Mouse (Mus musculus): ENCODE measurements at regions not wholly inside any gene's neighbourhood (a gene's known extent, or its start where the extent isn't known, plus 50 kb on each side); places are given as distances from the start of the nearest gene placed in this dataset.

DNA sequence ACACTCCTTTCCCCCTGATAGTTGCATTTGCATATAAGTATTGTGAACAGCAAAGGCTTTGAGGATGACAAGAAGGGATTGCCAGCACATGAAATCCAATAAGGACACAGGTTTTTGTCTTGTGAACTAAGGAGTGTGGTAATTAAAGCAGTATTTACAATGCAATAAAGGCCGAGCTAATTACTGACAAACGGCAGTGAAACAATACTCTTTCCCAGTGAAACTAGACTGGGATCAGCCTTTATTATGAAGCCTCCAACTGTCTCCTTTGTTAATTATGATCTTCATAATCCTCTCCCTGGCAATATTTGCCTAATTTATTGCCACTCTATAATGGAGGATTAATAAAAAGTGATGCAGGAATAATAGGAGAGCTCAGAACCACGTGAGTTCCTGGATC is 704.2 kb upstream of the Api5 start:
- no peak overlapping the region for H3K4me3 ChIP-seq (ENCODE audit: low read depth, low read length)
- no peak overlapping the region for H3K4me2 ChIP-seq (ENCODE audit: low read length)
- no peaks in the 10 kb centered on the region for H3K9me3 ChIP-seq (replicated peaks; ENCODE audit: control insufficient read depth, low read length)
- H3K27ac ChIP-seq (ENCODE audit: low read depth, low read length), result no peak overlapping the region
- H3K9ac ChIP-seq (ENCODE audit: low read length), result no peak overlapping the region
- no peak for DNase-seq (ENCODE audit: low spot score)
- ATAC-seq, result no peak
- H3K36me3 ChIP-seq (ENCODE audit: control insufficient read depth, insufficient read depth, low read length), result no peaks in the 10 kb centered on the region
- no peaks in the 10 kb centered on the region for H3K27me3 ChIP-seq (replicated peaks; ENCODE audit: control insufficient read depth, insufficient read depth, low read length)
- no peaks in the 10 kb centered on the region for H3K4me1 ChIP-seq (ENCODE audit: control insufficient read depth, insufficient read depth, low read length)
- 9% methylated on average over 3 of the region's 3 CpGs for WGBS

DNA sequence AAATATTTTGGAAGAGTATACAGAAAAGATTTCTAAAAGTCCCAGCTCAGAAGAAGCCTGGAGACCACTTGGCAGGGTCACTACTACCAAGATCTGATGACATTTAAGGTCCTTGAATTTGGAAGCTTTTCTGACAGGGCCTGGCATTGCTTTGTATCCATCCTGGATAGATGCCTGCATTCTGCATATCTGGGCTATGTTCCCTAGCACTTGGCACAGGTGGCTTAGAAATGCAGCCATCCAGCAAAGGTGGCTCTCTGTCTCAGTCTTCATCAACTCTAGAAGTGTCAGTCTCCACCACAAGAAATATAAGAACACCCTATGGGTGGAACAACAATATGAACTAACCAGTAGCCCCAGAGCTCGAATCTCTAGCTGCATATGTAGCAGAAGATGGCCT is 702.2 kb upstream of the Api5 start:
- DNase-seq (ENCODE audit: low spot score) (no peak), ATAC-seq (no peak)
- no peaks in the 10 kb centered on the region for H3K9me3 ChIP-seq (replicated peaks; ENCODE audit: control insufficient read depth, low read length)

DNA sequence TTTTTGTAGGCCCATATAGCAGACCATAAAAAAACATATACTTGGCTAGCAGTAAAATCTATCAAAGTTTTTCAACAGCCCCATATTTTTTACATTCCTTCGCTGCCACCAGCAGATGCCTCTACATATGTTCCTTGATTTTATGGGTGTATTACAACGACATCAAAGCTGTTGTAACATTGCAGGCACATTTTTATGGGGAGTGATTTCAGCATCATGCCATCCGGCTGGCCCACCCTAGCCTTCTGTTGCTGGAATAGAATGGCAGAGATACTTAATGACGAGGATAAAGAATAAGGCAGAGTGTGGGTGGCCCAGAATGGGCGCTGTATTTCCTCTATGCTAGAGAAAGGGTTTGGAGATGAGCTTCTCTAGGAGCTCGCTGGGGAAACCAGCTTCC is 698.7 kb upstream of the Api5 start:
- no peak overlapping the region for H3K4me3 ChIP-seq (ENCODE audit: low read depth, low read length)
- no peaks in the 10 kb centered on the region for H3K27me3 ChIP-seq (replicated peaks; ENCODE audit: control insufficient read depth, insufficient read depth, low read length)
- H3K4me1 ChIP-seq (ENCODE audit: control insufficient read depth, insufficient read depth, low read length), result no peaks in the 10 kb centered on the region
- no peaks in the 10 kb centered on the region for H3K36me3 ChIP-seq (ENCODE audit: control insufficient read depth, insufficient read depth, low read length)
- no peaks in the 10 kb centered on the region for H3K9me3 ChIP-seq (replicated peaks; ENCODE audit: control insufficient read depth, low read length)
- no peak overlapping the region for H3K9ac ChIP-seq (ENCODE audit: low read length)
- DNase-seq (ENCODE audit: low spot score), result peak; percentile 76
- no peak overlapping the region for H3K4me2 ChIP-seq (ENCODE audit: low read length)
- 69% methylated on average over 6 of the region's 6 CpGs for WGBS
- H3K27ac ChIP-seq (ENCODE audit: low read depth, low read length), result no peak overlapping the region
- peak; percentile 70; the same call in 1 of the 2 replicates for ATAC-seq

More for the DNA sequence above, 702.2 kb upstream of the Api5 start:
- Histone ChIP-seq H3K4me3 (ENCODE audit: low read depth, low read length) (no peak overlapping the region), H3K36me3 (ENCODE audit: control insufficient read depth, insufficient read depth, low read length) (no peaks in the 10 kb centered on the region), H3K4me1 (ENCODE audit: control insufficient read depth, insufficient read depth, low read length) (no peaks in the 10 kb centered on the region), H3K9ac (ENCODE audit: low read length) (no peak overlapping the region), H3K4me2 (ENCODE audit: low read length) (no peak overlapping the region), H3K27me3 (replicated peaks; ENCODE audit: control insufficient read depth, insufficient read depth, low read length) (no peaks in the 10 kb centered on the region), H3K27ac (ENCODE audit: low read depth, low read length) (no peak overlapping the region)
- 38% methylated on average over 1 of the region's 1 CpGs for WGBS

DNA sequence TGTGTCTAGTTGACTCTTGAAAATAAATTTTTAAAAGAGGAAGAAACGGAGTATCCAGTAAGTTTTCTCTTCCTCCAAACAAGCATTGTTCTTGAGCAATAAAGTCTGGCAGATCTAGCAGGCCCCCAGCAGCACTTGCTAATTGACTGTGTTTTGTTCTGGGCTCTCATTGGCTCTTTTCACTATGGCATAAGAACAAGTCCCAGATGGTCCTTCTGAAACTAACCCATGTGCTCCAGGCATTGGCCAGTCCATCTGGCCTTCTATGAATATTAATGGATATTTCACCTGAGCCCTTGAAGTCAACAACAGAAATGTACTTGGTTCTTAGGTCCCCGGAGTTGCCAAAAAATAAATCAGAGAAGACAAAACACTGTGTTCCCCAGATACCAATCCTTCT is 693.2 kb upstream of the Api5 start:
- H3K27me3 ChIP-seq (replicated peaks; ENCODE audit: control insufficient read depth, insufficient read depth, low read length), result no peaks in the 10 kb centered on the region
- DNase-seq (ENCODE audit: low spot score) (peak; percentile 57), ATAC-seq (peak; percentile 73)
- WGBS, result 58% methylated on average over 2 of the region's 2 CpGs
- no peaks in the 10 kb centered on the region for H3K9me3 ChIP-seq (replicated peaks; ENCODE audit: control insufficient read depth, low read length)
- no peaks in the 10 kb centered on the region for H3K4me1 ChIP-seq (ENCODE audit: control insufficient read depth, insufficient read depth, low read length)
- no peak overlapping the region for H3K4me3 ChIP-seq (ENCODE audit: low read depth, low read length)
- no peaks in the 10 kb centered on the region for H3K36me3 ChIP-seq (ENCODE audit: control insufficient read depth, insufficient read depth, low read length)
- H3K27ac ChIP-seq (ENCODE audit: low read depth, low read length), result no peak overlapping the region
- no peak overlapping the region for H3K9ac ChIP-seq (ENCODE audit: low read length)
- H3K4me2 ChIP-seq (ENCODE audit: low read length), result no peak overlapping the region

DNA sequence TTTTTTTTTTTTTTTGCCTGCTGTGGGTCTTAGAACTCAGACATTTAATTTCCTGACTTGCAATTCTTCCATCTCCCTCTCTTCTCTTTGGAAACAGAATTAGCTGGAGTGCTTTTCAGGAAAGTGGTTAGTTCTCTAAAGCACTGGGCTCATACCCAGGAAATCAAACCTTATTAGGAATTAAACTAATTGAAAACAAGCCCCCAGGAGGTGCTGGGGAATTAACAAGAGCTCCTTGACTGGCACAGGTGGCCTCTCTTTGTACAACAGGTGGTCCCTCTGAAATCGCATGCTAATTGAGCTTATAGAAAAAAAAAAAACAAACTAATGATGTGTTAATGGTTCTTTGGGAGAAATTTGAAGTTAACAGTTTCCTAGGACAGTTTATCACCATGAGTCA is 690.8 kb upstream of the Api5 start:
- no peak overlapping the region for H3K9ac ChIP-seq (ENCODE audit: low read length)
- WGBS, result 16% methylated on average over 1 of the region's 1 CpGs
- no peak overlapping the region for H3K4me3 ChIP-seq (ENCODE audit: low read depth, low read length)
- ATAC-seq (peak; percentile 66), DNase-seq (ENCODE audit: low spot score) (peak; percentile 78)
- H3K36me3 ChIP-seq (ENCODE audit: control insufficient read depth, insufficient read depth, low read length), result no peaks in the 10 kb centered on the region
- no peak overlapping the region for H3K4me2 ChIP-seq (ENCODE audit: low read length)
- H3K9me3 ChIP-seq (replicated peaks; ENCODE audit: control insufficient read depth, low read length), result no peaks in the 10 kb centered on the region
- no peak overlapping the region for H3K27ac ChIP-seq (ENCODE audit: low read depth, low read length)
- no peaks in the 10 kb centered on the region for H3K4me1 ChIP-seq (ENCODE audit: control insufficient read depth, insufficient read depth, low read length)
- H3K27me3 ChIP-seq (replicated peaks; ENCODE audit: control insufficient read depth, insufficient read depth, low read length), result no peaks in the 10 kb centered on the region

DNA sequence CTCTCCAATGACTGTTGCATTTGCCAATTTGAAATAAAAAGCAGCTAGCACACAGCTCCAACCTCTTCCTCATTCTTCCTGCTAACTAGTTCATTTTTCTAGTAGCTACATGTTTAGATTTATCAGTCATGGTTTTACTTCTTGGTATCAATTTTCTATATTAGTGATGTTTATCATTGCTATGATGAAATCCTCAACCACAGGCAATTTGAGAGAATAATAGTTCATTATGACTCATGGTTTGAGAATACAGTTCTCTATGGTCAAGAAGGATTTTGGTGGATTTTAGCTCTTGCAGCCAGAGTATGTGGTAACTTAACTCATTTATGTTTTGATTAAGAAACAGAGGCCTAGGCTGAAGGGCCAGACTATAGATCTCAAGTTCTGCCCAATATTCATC is 681.6 kb upstream of the Api5 start:
- H3K27ac ChIP-seq (ENCODE audit: low read depth, low read length), result no peak overlapping the region
- H3K27me3 ChIP-seq (replicated peaks; ENCODE audit: control insufficient read depth, insufficient read depth, low read length), result no peaks in the 10 kb centered on the region
- H3K4me3 ChIP-seq (ENCODE audit: low read depth, low read length), result no peak overlapping the region
- H3K4me2 ChIP-seq (ENCODE audit: low read length), result no peak overlapping the region
- no peak for ATAC-seq
- no peak overlapping the region for H3K9ac ChIP-seq (ENCODE audit: low read length)
- no peaks in the 10 kb centered on the region for H3K4me1 ChIP-seq (ENCODE audit: control insufficient read depth, insufficient read depth, low read length)
- H3K9me3 ChIP-seq (replicated peaks; ENCODE audit: control insufficient read depth, low read length), result no peaks in the 10 kb centered on the region
- no peak for DNase-seq (ENCODE audit: low spot score)
- H3K36me3 ChIP-seq (ENCODE audit: control insufficient read depth, insufficient read depth, low read length), result no peaks in the 10 kb centered on the region

DNA sequence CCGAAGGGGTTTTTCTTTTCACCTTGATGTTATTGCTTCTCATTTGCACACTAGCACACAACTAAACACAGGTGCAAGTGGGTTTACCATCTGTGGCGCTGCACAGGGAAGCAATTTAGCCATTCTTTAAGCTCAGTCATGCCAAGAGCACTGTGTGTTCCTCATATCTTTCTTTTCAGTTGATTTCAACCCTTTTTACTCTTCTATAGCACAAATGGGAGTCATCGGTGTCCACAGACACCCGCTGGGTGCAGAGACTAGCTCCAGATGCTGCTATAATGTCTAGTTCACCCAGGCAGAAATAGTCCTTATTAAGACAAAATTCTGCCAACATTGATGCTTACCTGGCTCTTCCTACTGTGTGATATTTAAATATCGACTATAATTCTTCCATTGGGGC is 659.1 kb upstream of the Api5 start:
- H3K4me1 ChIP-seq (ENCODE audit: control insufficient read depth, insufficient read depth, low read length), result no peaks in the 10 kb centered on the region
- 84% methylated on average over 5 of the region's 5 CpGs for WGBS
- H3K9me3 ChIP-seq (replicated peaks; ENCODE audit: control insufficient read depth, low read length), result no peaks in the 10 kb centered on the region
- H3K36me3 ChIP-seq (ENCODE audit: control insufficient read depth, insufficient read depth, low read length), result no peaks in the 10 kb centered on the region
- no peaks in the 10 kb centered on the region for H3K27me3 ChIP-seq (replicated peaks; ENCODE audit: control insufficient read depth, insufficient read depth, low read length)
- H3K4me2 ChIP-seq (ENCODE audit: low read length), result no peak overlapping the region
- ATAC-seq (no peak), DNase-seq (ENCODE audit: low spot score) (no peak)
- no peak overlapping the region for H3K27ac ChIP-seq (ENCODE audit: low read depth, low read length)
- no peak overlapping the region for H3K4me3 ChIP-seq (ENCODE audit: low read depth, low read length)
- H3K9ac ChIP-seq (ENCODE audit: low read length), result no peak overlapping the region

DNA sequence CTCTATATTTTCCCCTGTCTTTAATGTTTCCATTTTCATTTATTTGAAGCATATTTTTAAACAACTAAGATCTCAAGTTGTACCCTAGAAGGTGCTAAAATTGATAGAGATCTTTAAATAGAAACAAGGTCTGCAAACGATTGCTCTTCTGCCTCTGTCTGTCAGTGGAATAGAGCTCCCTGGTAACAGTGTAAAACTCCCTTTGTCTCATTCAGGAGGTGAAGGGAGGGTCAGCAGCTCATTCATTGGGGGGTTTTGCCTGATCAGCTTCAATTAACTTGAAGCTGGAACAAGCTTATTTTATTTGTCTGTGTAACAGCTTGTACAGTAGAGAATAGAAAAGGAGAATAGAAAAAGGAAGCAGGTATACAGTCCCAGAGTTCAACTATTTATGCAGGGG is 616.7 kb upstream of the Api5 start:
- Histone ChIP-seq H3K27me3 (replicated peaks; ENCODE audit: control insufficient read depth, insufficient read depth, low read length) (no peaks in the 10 kb centered on the region), H3K27ac (ENCODE audit: low read depth, low read length) (no peak overlapping the region), H3K4me2 (ENCODE audit: low read length) (no peak overlapping the region), H3K4me3 (ENCODE audit: low read depth, low read length) (no peak overlapping the region), H3K4me1 (ENCODE audit: control insufficient read depth, insufficient read depth, low read length) (no peaks in the 10 kb centered on the region), H3K9me3 (replicated peaks; ENCODE audit: control insufficient read depth, low read length) (no peaks in the 10 kb centered on the region), H3K36me3 (ENCODE audit: control insufficient read depth, insufficient read depth, low read length) (no peaks in the 10 kb centered on the region), H3K9ac (ENCODE audit: low read length) (no peak overlapping the region)
- ATAC-seq (no peak), DNase-seq (ENCODE audit: low spot score) (no peak)
- 15% methylated on average over 1 of the region's 1 CpGs for WGBS

DNA sequence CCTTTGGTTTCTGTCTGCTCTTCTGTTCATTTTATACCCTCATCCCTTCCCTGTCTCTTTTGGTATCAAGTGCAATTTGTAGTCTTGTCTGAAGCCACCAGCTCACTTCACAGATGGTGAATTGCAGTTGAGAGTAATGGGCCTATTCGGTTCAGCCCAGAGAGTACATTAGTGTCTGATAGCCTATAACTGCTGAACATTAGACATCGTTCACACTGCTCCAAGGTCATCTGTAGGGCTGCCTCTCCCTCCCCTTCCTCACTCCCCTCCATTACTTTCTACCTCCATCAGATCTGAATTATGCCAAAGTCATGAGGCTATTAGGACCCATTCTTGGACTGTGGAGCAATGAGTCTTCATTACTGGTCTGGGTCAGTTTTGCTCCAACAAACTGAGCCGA is 615.9 kb upstream of the Api5 start:
- Histone ChIP-seq H3K36me3 (ENCODE audit: control insufficient read depth, insufficient read depth, low read length) (no peaks in the 10 kb centered on the region), H3K4me1 (ENCODE audit: control insufficient read depth, insufficient read depth, low read length) (no peaks in the 10 kb centered on the region), H3K4me3 (ENCODE audit: low read depth, low read length) (no peak overlapping the region), H3K9ac (ENCODE audit: low read length) (no peak overlapping the region), H3K27ac (ENCODE audit: low read depth, low read length) (no peak overlapping the region), H3K27me3 (replicated peaks; ENCODE audit: control insufficient read depth, insufficient read depth, low read length) (no peaks in the 10 kb centered on the region), H3K4me2 (ENCODE audit: low read length) (no peak overlapping the region), H3K9me3 (replicated peaks; ENCODE audit: control insufficient read depth, low read length) (no peaks in the 10 kb centered on the region)
- DNase-seq (ENCODE audit: low spot score) (no peak), ATAC-seq (no peak)
- WGBS, result 94% methylated on average over 3 of the region's 3 CpGs

Data from forebrain, embryonic 14.5 days (tissue).